Mouse (Mus musculus) kidney, postnatal 0 days (tissue): ENCODE data around the gene Frmd8. TPM values are rescaled to one million over a fixed set of nuclear protein-coding genes. Genes with fewer than 3 reads are reported as not detected.

Experiments
- ATAC-seq: fragments of 200-750 bp; cut with Nextera tagmentation; replicated peaks from 2 replicates; pipeline ENCODE4 v1.8.0; 2017; ENCODE audit warnings: low read depth, moderate number of reproducible peaks, moderate TSS enrichment, moderate library complexity; ENCODE audit not compliant: low FRiP score
- DNase-seq: peaks from one replicate; pipeline ENCODE4 v3.0.0-alpha.2; 2016; ENCODE audit warnings: low spot score
- H3K27ac ChIP-seq: fragments of 300-500 bp; sonication (generic); 2 replicates; pipeline ENCODE4 v1.5.1; 2014; ENCODE audit warnings: mild to moderate bottlenecking
- H3K27me3 ChIP-seq: fragments of 300-500 bp; sonication (generic); 2 replicates; pipeline ENCODE4 v1.6.1; 2014; ENCODE audit warnings: low read length, mixed read lengths; ENCODE audit not compliant: insufficient read depth
- H3K36me3 ChIP-seq: fragments of 300-500 bp; sonication (generic); 2 replicates; pipeline ENCODE4 v1.6.1; 2014; ENCODE audit warnings: low read length, mixed read lengths; ENCODE audit not compliant: insufficient read depth
- H3K4me1 ChIP-seq: fragments of 300-500 bp; sonication (generic); replicated peaks from 2 replicates; pipeline ENCODE4 v1.6.1; 2014; ENCODE audit warnings: antibody characterized with exemption, low read length, mixed read lengths; ENCODE audit not compliant: insufficient read depth
- H3K4me2 ChIP-seq: fragments of 300-500 bp; sonication (generic); 2 replicates; pipeline ENCODE4 v1.6.1; 2014; ENCODE audit warnings: mild to moderate bottlenecking, low read length, moderate library complexity, mixed read lengths
- H3K4me3 ChIP-seq: fragments of 300-500 bp; sonication (generic); replicated peaks from 2 replicates; pipeline ENCODE4 v1.5.1; 2014; ENCODE audit warnings: low read depth, low read length
- H3K9ac ChIP-seq: fragments of 300-500 bp; sonication (generic); 2 replicates; pipeline ENCODE4 v1.6.1; 2014; ENCODE audit warnings: low read depth, low read length
- H3K9me3 ChIP-seq: fragments of 300-500 bp; sonication (generic); replicated peaks from 2 replicates; pipeline ENCODE4 v1.6.1; 2016; ENCODE audit warnings: low read length, inconsistent platforms, mixed read lengths
- CTCF ChIP-seq: IDR thresholded peaks from 2 replicates; pipeline ENCODE4 v1.5.1; 2016; ENCODE audit warnings: antibody characterized with exemption, low read depth, mild to moderate bottlenecking, moderate library complexity
- WGBS: fragments of 180-500 bp; shearing (Covaris S2); extraction: QIAGEN DNeasy Blood & Tissue Kit; methylation state at CpG from one replicate; pipeline ENCODE4 v1.1.7; 2014; 5-methylcytosine and 5-hydroxymethylcytosine counted together
- polyA plus RNA-seq: library from polyadenylated mRNA; unstranded; fragments of >200 nt; fragmentation: Nextera tagmentation; extraction: Ambion mirVana; gene quantifications from 2 replicates; pipeline ENCODE4 v1.2.1, GENCODE M21; 2015

Frmd8 gene
- polyA plus RNA-seq, 1 experiment from 2014 or later, result 31.6 TPM

GRCm38 (mm10) chr19:5836941-5837572, 38.0 kb downstream of the Frmd8 start:
- Histone ChIP-seq H3K36me3 (no peaks in the 10 kb centered on the region), H3K27me3 (no peaks in the 10 kb centered on the region), H3K9ac (no peak overlapping the region), H3K4me1 (peaks cover 7% of the 10 kb centered on the region; the same call in 1 of the 2 replicates), H3K4me3 (no peak overlapping the region), H3K4me2 (no peak overlapping the region), H3K27ac (peak overlapping the region; percentile 32), H3K9me3 (no peaks in the 10 kb centered on the region)
- ATAC-seq (no peak), DNase-seq (no peak)
- 57% methylated on average over 10 of the region's 10 CpGs for WGBS
- TF ChIP-seq CTCF, result no peak

GRCm38 (mm10) chr19:5835922-5836430, 39.1 kb downstream of the Frmd8 start:
- Histone ChIP-seq H3K4me3 (no peak overlapping the region), H3K27me3 (no peaks in the 10 kb centered on the region), H3K4me2 (no peak overlapping the region), H3K4me1 (peaks cover under 1% of the 10 kb centered on the region; the same call in 1 of the 2 replicates), H3K27ac (peak overlapping the region; percentile 65; the same call in 1 of the 2 replicates), H3K36me3 (no peaks in the 10 kb centered on the region), H3K9ac (no peak overlapping the region), H3K9me3 (no peaks in the 10 kb centered on the region)
- ATAC-seq, result no peak
- WGBS, result 79% methylated on average over 8 of the region's 8 CpGs
- DNase-seq, result no peak
- TF ChIP-seq CTCF, result no peak

- Histone ChIP-seq H3K27me3 (no peaks in the 10 kb centered on the region), H3K9ac (no peak overlapping the region), H3K4me1 (no peaks in the 10 kb centered on the region), H3K36me3 (no peaks in the 10 kb centered on the region), H3K4me2 (no peak overlapping the region), H3K9me3 (no peaks in the 10 kb centered on the region), H3K4me3 (no peak overlapping the region), H3K27ac (peak overlapping the region; percentile 65)
- WGBS, result 89% methylated on average over 10 of the region's 10 CpGs
- TF ChIP-seq CTCF, result no peak
- DNase-seq (no peak), ATAC-seq (no peak)
Measured at GRCm38 (mm10) chr19:5835054-5835921, 39.8 kb downstream of the Frmd8 start.

- no peaks in the 10 kb centered on the region for H3K9me3 ChIP-seq
- H3K36me3 ChIP-seq, result 0 out of 2 replicates have a peak, but pooled peaks cover 4% of the 10 kb centered on the region
- no peaks in the 10 kb centered on the region for H3K27me3 ChIP-seq
- H3K9ac ChIP-seq, result no peak overlapping the region
- H3K4me1 ChIP-seq, result no peaks in the 10 kb centered on the region
- ATAC-seq, result no peak
- H3K27ac ChIP-seq, result peak overlapping the region; percentile 44; the same call in 1 of the 2 replicates
- WGBS, result 54% methylated on average over 12 of the region's 12 CpGs
- no peak overlapping the region for H3K4me2 ChIP-seq
- DNase-seq, result peak; percentile 68
- no peak overlapping the region for H3K4me3 ChIP-seq
- TF ChIP-seq CTCF, result no peak
Measured at GRCm38 (mm10) chr19:5834260-5834925, 40.7 kb downstream of the Frmd8 start.

GRCm38 (mm10) chr19:5833287-5834100, 41.6 kb downstream of the Frmd8 start:
- no peak for ATAC-seq
- no peaks in the 10 kb centered on the region for H3K27me3 ChIP-seq
- H3K36me3 ChIP-seq, result 0 out of 2 replicates have a peak, but pooled peaks cover 4% of the 10 kb centered on the region
- DNase-seq, result no peak
- H3K27ac ChIP-seq, result no peak overlapping the region
- TF ChIP-seq CTCF, result no peak
- H3K4me3 ChIP-seq, result no peak overlapping the region
- H3K4me2 ChIP-seq, result no peak overlapping the region
- H3K9me3 ChIP-seq, result no peaks in the 10 kb centered on the region
- H3K4me1 ChIP-seq, result no peaks in the 10 kb centered on the region
- 75% methylated on average over 10 of the region's 10 CpGs for WGBS
- no peak overlapping the region for H3K9ac ChIP-seq
